Mouse (Mus musculus) kidney, postnatal 0 days (tissue): ENCODE results near the gene Gm20388. TPM values are rescaled to one million over a fixed set of nuclear protein-coding genes. Genes with fewer than 3 reads are reported as not detected.
A peak's percentile ranks its signal among the peaks of the same experiment; 100 is the strongest.

Experiments used
- ATAC-seq: fragments of 200-750 bp; cut with Nextera tagmentation; replicated peaks from 2 replicates; pipeline ENCODE4 v1.8.0; 2017; ENCODE audit warnings: low read depth, moderate number of reproducible peaks, moderate TSS enrichment, moderate library complexity; ENCODE audit not compliant: low FRiP score
- DNase-seq: peaks from one replicate; pipeline ENCODE4 v3.0.0-alpha.2; 2016; ENCODE audit warnings: low spot score
- H3K27ac ChIP-seq: fragments of 300-500 bp; sonication (generic); 2 replicates; pipeline ENCODE4 v1.5.1; 2014; ENCODE audit warnings: mild to moderate bottlenecking
- H3K27me3 ChIP-seq: fragments of 300-500 bp; sonication (generic); 2 replicates; pipeline ENCODE4 v1.6.1; 2014; ENCODE audit warnings: low read length, mixed read lengths; ENCODE audit not compliant: insufficient read depth
- H3K36me3 ChIP-seq: fragments of 300-500 bp; sonication (generic); 2 replicates; pipeline ENCODE4 v1.6.1; 2014; ENCODE audit warnings: low read length, mixed read lengths; ENCODE audit not compliant: insufficient read depth
- H3K4me1 ChIP-seq: fragments of 300-500 bp; sonication (generic); replicated peaks from 2 replicates; pipeline ENCODE4 v1.6.1; 2014; ENCODE audit warnings: antibody characterized with exemption, low read length, mixed read lengths; ENCODE audit not compliant: insufficient read depth
- H3K4me2 ChIP-seq: fragments of 300-500 bp; sonication (generic); 2 replicates; pipeline ENCODE4 v1.6.1; 2014; ENCODE audit warnings: mild to moderate bottlenecking, low read length, moderate library complexity, mixed read lengths
- H3K4me3 ChIP-seq: fragments of 300-500 bp; sonication (generic); replicated peaks from 2 replicates; pipeline ENCODE4 v1.5.1; 2014; ENCODE audit warnings: low read depth, low read length
- H3K9ac ChIP-seq: fragments of 300-500 bp; sonication (generic); 2 replicates; pipeline ENCODE4 v1.6.1; 2014; ENCODE audit warnings: low read depth, low read length
- H3K9me3 ChIP-seq: fragments of 300-500 bp; sonication (generic); replicated peaks from 2 replicates; pipeline ENCODE4 v1.6.1; 2016; ENCODE audit warnings: low read length, inconsistent platforms, mixed read lengths
- CTCF ChIP-seq: IDR thresholded peaks from 2 replicates; pipeline ENCODE4 v1.5.1; 2016; ENCODE audit warnings: antibody characterized with exemption, low read depth, mild to moderate bottlenecking, moderate library complexity
- WGBS: fragments of 180-500 bp; shearing (Covaris S2); extraction: QIAGEN DNeasy Blood & Tissue Kit; methylation state at CpG from one replicate; pipeline ENCODE4 v1.1.7; 2014; 5-methylcytosine and 5-hydroxymethylcytosine counted together
- polyA plus RNA-seq: library from polyadenylated mRNA; unstranded; fragments of >200 nt; fragmentation: Nextera tagmentation; extraction: Ambion mirVana; gene quantifications from 2 replicates; pipeline ENCODE4 v1.2.1, GENCODE M21; 2015

Gm20388 gene
- polyA plus RNA-seq, 1 experiment from 2014 or later, result not detected

DNA sequence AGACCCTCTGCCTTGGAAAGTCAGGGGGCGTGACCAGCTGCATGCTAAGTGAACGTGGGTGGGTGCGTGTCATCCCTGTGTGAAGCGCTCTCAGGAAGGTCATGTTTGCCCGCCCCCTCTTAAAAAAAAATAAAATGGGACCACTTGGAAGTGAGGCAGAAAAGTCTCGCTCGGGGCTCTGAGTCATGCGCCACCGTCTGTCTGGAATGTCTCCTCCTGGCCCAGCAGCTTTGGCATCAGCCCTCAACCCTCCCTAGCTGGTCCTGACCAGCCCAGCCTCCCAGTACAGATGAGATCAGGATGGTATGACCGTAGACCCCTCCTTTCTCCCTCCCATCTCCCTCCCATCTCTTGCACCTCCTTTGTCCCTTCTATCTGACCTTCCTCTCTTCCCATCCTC is 2314.8 kb downstream of the Gm20388 start:
- Histone ChIP-seq H3K4me1 (peaks cover 11% of the 10 kb centered on the region; the same call in 1 of the 2 replicates), H3K27me3 (peaks cover 17% of the 10 kb centered on the region), H3K9ac (no peak overlapping the region), H3K4me3 (no peak overlapping the region), H3K4me2 (no peak overlapping the region), H3K36me3 (no peaks in the 10 kb centered on the region), H3K9me3 (no peaks in the 10 kb centered on the region), H3K27ac (no peak overlapping the region)
- WGBS, result 38% methylated on average over 10 of the region's 10 CpGs
- DNase-seq, result peak; percentile 31
- TF ChIP-seq CTCF, result no peak
- ATAC-seq, result no peak

DNA sequence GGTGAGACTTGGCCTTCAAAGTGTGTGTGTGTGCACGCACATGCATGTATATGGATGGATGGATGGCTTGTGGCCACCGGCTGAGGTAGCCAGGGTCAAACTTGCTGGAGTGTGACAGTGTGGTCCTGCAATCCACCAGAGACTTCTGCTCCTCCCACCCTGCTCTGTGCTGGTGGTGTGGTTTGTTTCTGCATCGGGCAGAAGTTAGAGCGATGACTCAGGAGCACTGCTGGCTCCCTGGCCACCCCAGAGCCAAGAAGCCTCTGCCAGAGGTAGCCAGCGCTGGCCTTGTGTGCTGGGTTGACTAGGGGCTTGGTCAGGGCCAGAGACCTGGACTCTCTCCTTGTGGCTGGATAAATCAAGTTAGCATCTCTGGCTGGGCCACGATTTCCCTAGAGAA is 2316.7 kb downstream of the Gm20388 start:
- Histone ChIP-seq H3K4me3 (no peak overlapping the region), H3K27ac (no peak overlapping the region), H3K4me2 (no peak overlapping the region), H3K4me1 (peaks cover 12% of the 10 kb centered on the region; the same call in 1 of the 2 replicates), H3K36me3 (no peaks in the 10 kb centered on the region), H3K27me3 (peaks cover 19% of the 10 kb centered on the region), H3K9ac (no peak overlapping the region), H3K9me3 (no peaks in the 10 kb centered on the region)
- WGBS, result 63% methylated on average over 6 of the region's 6 CpGs
- TF ChIP-seq CTCF, result no peak
- no peak for DNase-seq
- ATAC-seq, result no peak

DNA sequence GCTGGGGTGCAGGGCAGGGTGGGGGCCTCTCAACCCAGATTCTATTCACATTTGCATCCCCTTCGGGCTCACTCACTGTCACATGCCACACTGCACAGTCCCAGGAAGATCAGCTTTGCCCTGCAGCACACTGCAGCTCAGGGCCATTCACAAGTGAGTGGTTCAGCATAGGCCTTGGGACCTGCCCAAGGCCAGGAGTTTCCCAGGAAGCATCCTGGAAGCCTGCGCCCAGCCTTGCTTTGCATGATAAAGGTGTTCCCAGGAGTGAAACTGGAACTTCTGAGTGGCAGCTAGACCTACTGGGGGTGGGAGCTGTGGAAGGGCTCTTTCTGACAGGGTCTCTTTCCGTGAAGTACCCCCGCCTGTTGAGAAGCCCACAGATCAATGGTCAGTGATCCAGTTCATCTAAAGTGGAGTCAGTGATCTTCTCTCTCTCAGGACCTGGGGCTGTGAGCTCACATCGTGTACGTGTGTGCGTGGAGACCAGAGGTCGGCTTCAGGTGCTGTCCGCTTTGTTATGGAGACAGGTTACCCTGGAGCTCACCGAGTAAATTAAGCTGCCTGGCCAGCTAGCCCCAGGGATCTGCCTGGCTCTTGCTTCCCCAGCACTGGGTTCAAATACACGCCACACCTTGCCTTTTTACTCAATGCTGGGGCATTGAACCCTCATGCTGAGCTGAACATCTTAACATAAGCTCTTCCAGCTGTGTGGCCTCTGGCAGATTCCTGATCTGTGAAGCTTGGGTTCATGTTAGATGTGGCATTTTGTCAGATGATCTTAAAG is 2318.3 kb downstream of the Gm20388 start:
- Histone ChIP-seq H3K9ac (no peak overlapping the region), H3K27me3 (peaks cover 19% of the 10 kb centered on the region), H3K9me3 (no peaks in the 10 kb centered on the region), H3K4me3 (no peak overlapping the region), H3K4me1 (peaks cover 12% of the 10 kb centered on the region; the same call in 1 of the 2 replicates), H3K4me2 (no peak overlapping the region), H3K27ac (no peak overlapping the region), H3K36me3 (no peaks in the 10 kb centered on the region)
- DNase-seq (no peak), ATAC-seq (no peak)
- 83% methylated on average over 11 of the region's 11 CpGs for WGBS
- TF ChIP-seq CTCF, result no peak

DNA sequence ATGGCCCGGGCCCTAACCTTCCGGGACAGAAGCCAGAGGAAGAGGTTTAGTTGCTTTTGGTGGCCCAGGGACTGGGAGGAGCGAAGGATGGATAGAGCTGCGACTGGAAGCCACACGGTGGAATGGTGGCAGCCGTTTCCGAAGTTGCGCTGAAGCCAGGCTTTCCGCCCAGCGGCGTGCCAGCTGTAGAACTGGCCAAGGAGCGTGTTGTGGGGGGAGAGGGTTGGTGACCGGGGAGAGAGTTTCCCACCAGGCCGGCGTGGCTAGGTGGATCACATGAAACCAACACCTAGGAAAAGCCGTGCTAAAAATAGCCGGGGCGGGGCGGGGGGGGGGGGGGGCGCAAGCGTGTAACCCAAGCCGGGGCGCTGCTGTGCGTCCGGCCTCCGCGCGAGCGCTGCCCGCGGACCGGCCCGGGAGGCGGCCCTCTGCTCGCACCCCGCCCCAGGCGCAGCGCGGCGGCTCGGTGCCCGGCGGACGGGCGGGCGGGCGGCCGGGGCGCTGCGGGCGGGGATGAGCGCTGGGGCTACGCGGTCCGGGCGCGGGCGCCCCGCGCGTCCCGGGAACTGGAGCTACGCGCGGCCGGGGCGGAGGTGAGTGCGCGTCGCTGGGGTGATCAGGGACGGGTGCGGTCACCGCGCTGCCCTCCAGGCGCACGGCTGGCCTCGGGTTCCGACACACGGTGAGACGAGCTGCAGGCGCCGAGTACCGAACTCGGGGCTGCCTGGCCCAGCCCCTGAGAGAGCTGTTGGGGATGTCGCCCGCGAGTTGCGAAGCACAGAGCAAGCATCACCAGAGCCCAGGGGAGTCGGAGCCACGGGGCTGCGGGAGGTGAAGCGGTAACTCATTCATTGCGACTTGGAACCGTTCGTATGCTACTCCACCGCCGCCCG is 2319.4 kb downstream of the Gm20388 start:
- H3K9ac ChIP-seq, result peak overlapping the region; percentile 40
- H3K27ac ChIP-seq, result no peak overlapping the region
- no peaks in the 10 kb centered on the region for H3K9me3 ChIP-seq
- peaks cover 19% of the 10 kb centered on the region for H3K27me3 ChIP-seq
- DNase-seq (peak; percentile 32), ATAC-seq (peak; percentile 19; the same call in 1 of the 2 replicates)
- 2% methylated on average over 96 of the region's 98 CpGs for WGBS
- peak overlapping the region; percentile 43 for H3K4me3 ChIP-seq
- H3K4me2 ChIP-seq, result peak overlapping the region; percentile 87
- no peaks in the 10 kb centered on the region for H3K36me3 ChIP-seq
- peaks cover 12% of the 10 kb centered on the region; the same call in 1 of the 2 replicates for H3K4me1 ChIP-seq
- no peak for TF ChIP-seq CTCF

DNA sequence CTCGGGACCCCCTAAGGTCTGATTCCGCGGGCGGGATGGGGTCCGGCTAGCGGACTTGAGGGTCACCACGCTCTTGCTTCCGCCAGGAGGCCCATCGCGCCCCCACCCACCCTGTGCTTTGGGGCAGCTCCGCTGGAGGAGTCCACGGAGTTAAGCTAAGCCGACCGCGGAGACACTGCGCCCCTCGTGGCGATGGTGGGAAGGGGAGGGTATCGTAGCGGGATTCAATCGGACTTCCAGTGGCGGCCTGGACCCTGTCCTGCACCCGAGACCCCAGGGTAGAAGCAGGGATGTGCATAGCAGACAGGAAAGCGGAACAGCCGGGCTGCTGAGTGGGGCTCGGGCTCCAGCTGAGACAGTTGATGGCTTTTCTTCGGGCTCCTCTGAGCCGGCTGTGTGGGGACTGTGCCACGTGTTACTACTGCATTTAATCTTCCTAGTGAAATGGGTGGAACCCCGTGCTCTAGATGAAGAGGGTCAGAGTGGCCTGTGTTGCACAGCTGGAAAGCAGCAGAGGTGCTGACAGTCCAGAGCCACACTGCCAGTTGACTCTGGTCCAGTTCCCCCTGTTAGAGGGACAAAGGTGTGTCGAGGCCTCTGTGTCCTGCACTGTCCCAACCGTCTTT is 2320.2 kb downstream of the Gm20388 start:
- H3K4me2 ChIP-seq, result peak overlapping the region; percentile 87
- H3K4me3 ChIP-seq, result peak overlapping the region; percentile 43
- H3K9me3 ChIP-seq, result no peaks in the 10 kb centered on the region
- 4% methylated on average over 32 of the region's 32 CpGs for WGBS
- peak; percentile 49 for ATAC-seq
- H3K36me3 ChIP-seq, result no peaks in the 10 kb centered on the region
- H3K27me3 ChIP-seq, result peaks cover 19% of the 10 kb centered on the region
- H3K9ac ChIP-seq, result peak overlapping the region; percentile 40
- no peak overlapping the region for H3K27ac ChIP-seq
- TF ChIP-seq CTCF, result peak; percentile 82
- DNase-seq, result peak; percentile 84
- H3K4me1 ChIP-seq, result peaks cover 12% of the 10 kb centered on the region; the same call in 1 of the 2 replicates

DNA sequence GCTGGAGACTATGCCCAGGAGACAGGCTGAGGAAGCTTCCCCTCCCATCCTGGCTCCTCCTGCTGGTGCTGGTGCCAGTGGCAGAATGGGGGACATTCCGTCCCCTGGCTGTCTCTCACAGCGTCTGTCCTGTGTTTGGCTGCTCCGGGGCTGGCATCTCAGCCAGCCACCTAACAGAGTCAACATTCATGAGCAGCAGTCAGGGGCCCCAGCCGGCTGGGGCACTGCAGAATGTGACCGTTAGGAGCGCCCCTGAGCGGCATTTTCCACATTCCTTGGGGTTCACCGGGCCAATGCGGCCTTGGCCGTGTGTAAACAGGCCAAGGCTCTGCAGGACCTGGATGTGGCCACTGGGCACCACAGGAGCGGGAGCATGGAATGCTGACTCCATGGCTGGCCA is 2323.4 kb downstream of the Gm20388 start:
- no peaks in the 10 kb centered on the region for H3K36me3 ChIP-seq
- peaks cover 12% of the 10 kb centered on the region; the same call in 1 of the 2 replicates for H3K4me1 ChIP-seq
- WGBS, result 28% methylated on average over 11 of the region's 11 CpGs
- no peak overlapping the region for H3K4me2 ChIP-seq
- ATAC-seq, result peak; percentile 51
- H3K9me3 ChIP-seq, result no peaks in the 10 kb centered on the region
- H3K27me3 ChIP-seq, result peaks cover 13% of the 10 kb centered on the region
- peak; percentile 55 for TF ChIP-seq CTCF
- H3K9ac ChIP-seq, result no peak overlapping the region
- no peak overlapping the region for H3K27ac ChIP-seq
- H3K4me3 ChIP-seq, result no peak overlapping the region
- peak; percentile 57 for DNase-seq
